Mouse (Mus musculus) heart, adult 11 months (tissue): ENCODE results near the gene Slpi.
A peak's percentile ranks its signal among the peaks of the same experiment; 100 is the strongest.
"Not testable (repeated sequence)": the region's sequence is repeated elsewhere in the genome, so short reads cannot be mapped to it uniquely, and the experiment has no call there.

ENCODE experiments used
- DNase-seq: peaks from one replicate; pipeline ENCODE4 v3.0.0; 2022

Slpi gene

DNA sequence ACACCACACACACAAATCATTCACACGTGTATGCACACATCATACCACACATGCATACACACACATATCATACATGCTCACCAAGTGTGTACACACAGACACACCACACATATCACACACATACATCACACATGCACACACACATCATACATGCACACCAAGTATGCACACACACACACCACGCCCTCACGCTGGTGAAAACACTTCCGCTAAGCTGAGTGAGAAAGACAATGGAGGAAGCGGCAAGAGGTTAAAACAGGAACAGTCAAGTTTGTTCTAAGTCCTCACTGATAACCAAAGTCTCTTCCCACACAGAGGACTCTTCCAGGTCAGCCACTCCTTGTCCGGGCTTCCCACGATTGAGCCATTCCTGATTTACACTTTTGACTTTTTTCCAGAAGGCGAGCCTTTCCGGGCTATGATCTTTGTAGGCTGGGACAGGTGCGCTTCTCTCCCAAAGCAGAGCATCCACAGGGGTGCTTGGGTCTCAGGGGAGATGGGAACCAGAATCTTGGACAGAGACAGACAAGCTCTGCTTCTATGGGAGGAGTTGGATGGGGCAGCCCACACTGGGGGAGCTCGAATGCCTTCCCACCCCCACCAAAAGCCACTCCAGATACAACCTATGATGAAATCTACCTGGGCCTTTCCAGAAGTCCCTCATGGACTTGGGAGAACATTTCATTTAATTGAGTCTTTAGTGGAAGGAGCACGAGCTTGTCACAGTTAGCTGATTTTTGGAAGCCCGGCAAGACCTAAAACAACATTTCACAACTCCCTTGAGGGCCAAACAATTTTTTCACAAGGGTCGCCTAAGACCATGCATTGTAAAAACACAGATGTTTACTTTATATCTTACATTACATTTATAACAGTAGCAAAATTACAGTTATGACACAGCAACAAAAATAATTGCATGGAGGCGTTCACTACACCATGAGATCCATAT, 11.1 kb downstream of the Slpi start:
- DNase-seq = peak; percentile 68

DNA sequence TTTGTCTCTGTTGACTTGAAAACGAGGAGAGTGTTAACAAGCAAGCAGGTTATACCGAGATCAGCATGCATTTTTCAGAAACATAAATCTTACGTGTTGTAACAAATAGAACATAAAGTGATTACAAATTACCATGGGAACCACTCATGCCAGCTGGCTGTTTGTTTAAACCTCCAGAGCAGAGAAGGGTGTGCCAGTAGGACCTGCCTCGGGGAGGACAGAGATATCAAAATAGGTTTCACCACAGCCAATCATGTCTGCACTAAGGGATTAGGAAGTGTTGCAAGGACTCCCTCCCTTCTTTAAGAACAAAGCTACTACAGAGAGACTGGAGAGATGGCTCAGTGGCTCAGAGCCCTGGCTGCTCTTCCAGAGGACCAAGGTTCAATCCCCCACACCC, 15.7 kb downstream of the Slpi start:
- peak; percentile 74 for DNase-seq

DNA sequence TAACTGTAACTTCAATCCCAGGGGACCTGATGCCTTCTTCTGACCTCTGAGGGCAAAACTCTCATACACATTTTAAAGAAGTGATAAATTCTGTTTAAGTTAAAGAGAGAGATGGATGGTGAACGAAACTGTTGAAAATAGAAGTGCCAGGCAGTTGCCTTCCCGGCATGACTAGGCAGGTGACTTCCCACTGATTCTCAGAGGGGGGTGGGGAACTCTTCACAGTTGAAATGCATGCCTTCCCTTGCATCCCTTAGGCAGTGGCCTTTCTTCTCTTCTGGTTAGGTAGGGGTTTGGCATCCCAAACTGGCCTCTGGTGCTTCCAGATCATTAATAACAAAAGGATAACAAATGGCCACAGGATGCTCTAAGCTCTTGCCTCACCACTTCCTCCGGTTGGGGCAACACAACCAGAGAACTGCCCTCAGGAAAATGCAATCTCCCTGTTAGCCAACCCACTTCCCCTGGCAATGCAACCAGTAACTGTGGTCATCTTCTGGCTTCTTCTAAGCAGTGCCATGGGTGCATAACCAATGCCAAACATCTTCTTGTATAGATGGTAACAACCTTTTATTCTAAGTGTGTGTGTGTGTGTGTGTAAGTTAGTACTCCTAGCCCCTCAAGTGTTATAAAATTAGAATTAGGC, 16.4 kb downstream of the Slpi start:
- no peak for DNase-seq

DNA sequence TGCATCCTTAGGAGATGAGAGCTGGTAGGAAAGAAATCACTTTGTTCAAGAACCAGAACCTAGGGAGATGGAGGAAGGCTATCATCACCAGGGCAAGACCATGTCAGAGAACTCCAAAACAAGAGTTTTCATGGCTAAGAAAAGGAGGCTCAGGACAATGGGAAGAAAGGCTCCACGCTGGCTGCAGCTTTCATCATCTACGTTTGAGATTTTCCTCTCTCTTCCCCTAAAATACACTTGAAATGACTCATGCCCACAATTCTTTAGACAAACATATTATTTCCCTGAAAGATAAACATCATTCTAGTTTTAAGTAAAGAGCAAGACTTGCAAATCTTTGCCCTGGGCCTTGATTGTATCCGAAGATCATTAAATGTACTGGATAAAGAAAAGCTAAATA, 17.5 kb downstream of the Slpi start:
- peak; percentile 23 for DNase-seq

DNA sequence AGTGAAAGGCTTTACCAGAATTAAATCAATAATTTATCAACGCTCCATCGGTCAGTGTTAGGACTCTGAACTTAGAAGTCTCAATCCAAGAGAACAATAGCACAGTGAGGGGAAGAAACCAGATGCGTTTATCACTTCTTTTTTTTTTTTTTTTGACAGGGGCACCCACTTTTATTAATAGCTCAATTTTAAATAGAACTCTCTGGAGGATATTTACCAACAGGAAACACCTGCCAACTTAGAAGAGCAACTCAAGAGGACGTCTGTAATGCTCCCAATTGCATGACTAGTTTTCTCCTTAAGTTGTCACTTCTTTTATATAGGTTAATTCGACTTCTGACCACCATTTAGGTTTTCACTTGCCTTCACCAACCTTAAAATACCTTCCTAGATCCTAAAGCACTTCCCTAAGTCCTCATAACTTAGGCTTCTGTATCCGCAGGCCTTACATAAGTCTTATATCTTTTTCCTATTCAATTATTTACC, 20.2 kb downstream of the Slpi start:
- DNase-seq = no peak

DNA sequence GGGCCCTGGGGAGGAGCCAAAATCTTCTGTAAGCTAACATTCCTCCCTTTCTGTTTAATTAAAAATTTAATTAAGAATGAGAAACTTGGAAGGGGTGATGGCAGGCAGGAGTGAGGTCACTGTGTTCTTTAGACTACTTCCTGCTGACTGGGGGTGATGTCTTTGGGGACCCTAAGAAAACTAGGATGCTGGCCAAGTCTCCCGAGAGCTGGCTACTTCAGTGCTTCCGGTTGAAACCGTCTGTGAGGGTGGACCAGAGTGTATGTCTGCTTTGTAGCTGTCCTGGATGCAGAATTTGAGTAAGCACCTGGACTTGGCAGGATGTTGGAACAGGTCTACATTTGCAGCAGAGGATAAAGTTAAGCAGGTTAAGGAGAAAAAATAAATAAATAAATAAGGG, 21.9 kb downstream of the Slpi start:
- peak; percentile 66 for DNase-seq

DNA sequence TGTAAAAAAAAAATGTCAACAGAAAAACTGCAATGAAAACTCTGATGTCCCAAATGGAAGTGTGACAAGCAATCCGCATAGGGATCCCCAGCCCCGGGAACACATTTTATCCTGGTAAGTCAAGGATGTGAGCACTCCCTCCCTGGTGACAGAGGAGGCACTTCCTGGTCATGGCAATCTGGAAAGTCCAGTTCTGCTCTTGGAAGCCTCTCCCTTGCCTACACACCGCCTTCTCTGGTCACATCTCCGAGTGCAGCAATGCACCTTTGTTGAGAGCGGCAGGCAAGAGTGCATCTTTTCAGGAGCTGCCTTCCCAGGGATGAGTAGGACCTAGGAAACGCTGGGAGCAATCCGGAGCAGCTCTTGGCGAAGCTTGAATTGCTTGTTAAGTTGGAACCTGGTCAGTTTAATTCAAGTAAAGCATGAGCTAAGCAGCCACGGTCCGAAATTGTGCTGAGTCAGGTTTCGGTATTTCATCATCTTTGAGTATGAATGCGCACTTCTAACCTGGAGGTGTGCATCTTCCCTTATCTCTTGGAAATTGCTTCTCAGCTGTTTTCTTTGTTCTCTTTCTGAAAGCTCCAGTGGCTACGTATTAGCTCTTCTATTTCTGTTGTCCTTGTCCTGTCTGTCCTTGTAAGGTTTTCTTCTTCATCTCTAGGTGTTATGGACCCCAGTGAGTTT, 27.8 kb downstream of the Slpi start:
- DNase-seq = peak; percentile 56

DNA sequence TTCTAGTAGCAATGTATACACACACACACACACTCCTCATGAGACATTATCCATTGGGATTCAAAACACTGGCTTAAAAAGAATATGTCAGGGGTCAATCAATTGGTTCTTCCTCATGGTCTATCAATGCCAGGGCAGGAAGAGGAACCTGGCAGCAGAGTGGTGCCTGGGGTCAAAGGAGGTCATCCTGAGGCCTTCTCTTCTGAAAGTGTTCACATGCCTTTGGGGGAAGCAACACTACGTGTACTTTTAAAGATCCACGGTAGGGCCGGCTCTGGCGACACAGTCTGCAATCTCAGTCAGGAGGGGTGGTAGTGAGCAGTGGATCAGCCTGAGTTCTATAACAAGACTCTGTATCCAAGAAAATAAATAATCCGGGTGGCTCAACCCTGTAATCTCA, 29.2 kb downstream of the Slpi start:
- no peak for DNase-seq

DNA sequence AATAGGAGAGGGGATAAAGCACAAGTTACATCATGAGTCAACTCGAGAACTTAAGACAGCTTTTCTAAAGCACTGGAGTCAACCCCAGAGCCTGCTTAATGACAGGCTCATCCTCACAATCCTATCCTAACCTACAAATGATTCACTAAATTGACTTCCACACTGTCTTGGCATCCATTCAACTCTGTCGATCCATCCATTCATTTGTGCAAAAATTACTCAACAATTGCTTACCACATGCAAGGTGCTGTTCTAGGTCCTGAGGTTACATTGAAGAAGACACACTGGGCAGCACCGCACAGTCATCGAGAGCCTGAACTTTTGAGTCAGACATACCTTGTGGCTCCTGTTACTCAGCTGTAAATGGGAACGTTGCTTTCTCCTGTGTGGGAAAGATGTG, 29.9 kb downstream of the Slpi start:
- DNase-seq = no peak

DNA sequence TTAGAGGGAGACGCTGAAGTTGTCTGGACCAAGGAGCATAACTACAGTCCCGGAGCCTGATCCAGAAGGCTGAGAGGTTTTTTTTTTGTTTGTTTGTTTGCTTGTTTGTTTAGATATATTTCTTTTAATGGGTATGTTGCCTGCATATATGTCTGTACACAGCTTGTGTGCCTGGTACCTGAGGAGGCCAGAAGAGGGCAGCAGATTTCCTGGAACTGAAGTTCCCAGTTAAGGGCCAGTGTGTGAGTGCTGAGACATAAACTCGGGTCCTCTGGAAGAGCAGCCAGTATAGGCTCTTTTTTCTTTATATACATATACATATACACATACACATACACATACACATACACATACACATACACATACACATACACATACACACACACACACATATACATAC, 30.5 kb downstream of the Slpi start:
- DNase-seq = no peak

DNA sequence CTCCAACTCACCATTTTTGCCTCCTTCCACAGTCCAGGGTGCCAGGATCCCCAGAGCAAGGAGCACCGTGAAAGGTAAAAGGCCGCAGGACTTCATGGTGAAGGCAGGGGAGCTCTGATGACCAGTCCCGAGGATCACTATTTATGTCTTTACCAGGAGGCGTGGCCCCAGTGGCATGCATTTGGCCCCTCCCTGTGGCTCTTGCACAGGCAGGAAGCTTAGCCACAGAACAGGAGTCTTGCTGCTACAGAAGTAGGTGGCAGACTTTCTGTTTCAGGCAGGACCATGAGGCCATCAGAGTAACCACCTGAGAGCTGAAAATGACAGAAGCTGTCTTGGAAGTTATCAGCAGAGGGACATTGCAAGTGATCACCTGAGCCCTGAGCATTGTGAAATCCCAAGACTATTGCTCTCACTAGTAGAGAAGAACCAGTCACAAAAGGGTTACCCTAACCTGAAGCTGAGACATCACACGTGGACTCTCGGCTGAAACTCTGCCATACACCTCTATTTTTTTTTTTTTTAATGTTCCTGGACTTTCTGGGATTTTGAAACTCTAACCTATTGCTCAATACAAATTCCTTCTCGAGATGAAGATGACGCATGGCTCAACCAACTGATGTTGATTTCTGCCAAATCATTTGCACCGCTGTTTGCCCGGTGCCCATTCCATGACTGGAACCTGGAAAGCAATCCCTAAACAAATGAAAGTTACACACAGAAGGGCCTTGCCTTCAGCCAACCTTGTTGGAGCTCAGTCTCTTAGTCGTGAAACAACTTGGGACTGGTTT, 32.5 kb downstream of the Slpi start:
- DNase-seq = no peak

DNA sequence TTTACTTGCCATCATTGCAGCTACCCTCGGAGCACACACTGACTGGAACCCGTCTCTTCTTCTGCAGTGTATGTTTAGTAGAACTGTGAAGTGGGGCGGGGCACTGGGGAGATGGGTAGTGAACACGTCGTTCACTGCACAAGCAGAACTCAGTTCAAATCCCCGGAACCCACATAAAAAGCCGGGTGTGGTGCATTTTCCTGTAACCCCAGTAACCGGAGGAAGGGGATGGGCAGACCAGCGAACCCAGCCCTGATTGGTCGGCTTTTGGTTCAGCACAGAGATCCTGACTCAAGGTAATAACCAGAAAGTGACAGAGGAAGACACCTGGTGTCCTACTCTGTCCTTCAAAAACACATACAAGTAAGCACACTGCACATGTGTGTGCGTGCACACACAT, 35.5 kb downstream of the Slpi start:
- no peak for DNase-seq

DNA sequence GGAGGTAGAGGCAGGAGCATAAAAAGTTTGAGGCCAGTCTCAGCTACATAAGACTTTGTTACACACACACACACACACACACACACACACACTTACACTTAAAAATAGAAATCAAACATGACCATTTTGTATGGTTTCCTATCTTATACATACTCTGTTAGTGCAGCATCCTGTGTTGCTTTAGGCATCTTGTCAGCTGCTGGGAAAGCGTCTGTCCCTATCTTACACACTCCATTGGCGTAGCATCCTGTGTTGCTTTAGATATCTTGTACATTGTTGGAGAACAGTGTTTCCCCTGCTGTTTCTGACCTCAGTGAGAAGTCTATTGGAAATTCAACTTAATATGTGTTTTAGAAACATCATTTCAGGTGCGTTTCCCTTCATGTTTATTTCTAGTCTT, 36.2 kb downstream of the Slpi start:
- DNase-seq = no peak

DNA sequence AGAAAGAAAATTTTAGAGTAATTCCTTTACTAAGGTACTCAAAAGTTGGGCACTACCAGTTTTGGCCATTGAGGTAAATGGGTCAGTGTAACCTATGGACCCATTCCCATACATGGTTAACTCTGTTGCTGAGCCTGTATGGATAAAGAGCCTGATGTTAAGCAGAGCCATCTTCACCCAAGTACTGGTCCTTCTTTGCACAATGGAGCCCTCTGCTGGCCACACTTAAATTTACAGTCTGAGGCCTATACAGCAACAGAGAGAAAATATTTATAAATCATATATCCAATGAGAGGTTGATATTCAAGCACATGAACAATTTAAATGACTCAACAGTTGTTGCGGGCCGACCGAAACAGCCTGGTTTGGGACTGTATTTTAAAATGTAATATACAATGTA, 39.9 kb downstream of the Slpi start:
- no peak for DNase-seq

DNA sequence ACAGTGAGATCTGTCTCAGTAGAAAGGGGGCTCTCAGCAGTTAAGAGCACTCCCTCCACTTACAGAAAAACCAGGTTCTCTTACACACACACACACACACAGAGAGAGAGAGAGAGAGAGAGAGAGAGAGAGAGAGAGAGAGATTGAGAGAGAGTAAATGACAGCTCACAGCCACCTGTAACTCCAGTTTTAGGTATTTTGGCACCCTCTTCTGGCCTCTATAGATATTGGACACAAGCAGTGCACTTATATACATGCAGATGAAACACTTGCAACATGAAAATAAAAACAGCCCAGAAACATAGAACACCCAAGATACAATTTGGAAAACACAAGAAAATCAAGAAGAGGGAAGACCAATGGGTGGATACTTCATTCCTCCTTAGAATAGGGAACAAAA, 41.2 kb downstream of the Slpi start:
- not testable (repeated sequence) for DNase-seq

DNA sequence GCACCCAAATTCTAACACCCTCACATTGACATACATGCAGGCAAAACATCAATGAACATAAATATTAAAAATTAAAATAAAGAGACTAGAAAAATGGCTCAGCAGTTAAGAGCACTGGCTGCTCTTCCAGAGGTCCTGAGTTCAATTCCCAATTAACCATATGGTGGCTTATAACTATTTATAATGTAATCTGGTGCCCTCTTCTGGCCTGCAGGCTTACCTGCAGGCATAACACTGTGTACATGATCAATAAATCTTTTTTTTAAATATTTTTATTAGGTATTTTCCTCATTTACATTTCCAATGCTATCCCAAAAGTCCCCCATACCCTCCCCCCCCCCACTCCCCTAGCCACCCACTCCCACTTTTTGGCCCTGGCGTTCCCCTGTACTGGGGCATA, 45.2 kb downstream of the Slpi start:
- DNase-seq = not testable (repeated sequence)

DNA sequence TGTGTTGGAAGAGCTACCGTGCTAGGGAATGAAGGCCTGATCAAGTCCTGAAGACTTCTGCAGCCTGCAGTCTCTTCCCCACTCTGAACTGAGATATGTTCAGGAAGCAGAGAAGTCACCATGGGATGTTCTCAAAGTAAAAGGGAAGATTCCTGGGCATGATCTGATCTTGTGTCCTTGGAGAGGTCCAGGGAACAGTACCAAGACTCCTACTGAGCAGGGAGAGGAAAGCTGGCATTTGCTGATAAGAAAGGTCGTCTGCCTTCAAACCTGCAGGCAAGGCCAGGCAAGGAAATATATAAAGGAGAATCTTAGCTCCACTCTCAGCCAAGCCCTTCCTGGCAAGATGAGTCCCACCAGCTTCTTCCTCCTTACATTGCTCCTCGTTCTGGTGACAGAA, 56.5 kb downstream of the Slpi start, which contains the start of gene Svs5:
Svs5 (plus strand) TSS at position 301 of the 400 bp plus-strand sequence.
- DNase-seq = not testable (repeated sequence)

DNA sequence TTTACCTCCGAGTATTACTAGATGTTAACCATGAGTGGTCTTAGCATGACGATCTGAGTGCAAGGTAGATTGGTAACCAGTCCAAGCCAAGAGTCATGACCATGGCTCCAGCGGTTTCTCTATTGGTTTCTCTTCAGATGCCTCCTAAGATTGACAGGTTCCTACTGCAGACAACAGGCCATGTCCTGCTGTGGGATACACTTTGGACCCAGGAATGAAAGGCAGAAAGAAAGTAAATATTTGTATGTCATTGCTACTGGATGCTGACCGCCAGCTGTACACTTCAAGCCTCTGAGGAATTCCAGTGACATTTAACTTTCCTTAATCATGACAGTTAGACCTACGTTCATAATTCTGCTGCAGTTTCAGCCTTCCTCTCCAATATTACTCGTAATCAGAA, 67.9 kb downstream of the Slpi start:
- DNase-seq = no peak

DNA sequence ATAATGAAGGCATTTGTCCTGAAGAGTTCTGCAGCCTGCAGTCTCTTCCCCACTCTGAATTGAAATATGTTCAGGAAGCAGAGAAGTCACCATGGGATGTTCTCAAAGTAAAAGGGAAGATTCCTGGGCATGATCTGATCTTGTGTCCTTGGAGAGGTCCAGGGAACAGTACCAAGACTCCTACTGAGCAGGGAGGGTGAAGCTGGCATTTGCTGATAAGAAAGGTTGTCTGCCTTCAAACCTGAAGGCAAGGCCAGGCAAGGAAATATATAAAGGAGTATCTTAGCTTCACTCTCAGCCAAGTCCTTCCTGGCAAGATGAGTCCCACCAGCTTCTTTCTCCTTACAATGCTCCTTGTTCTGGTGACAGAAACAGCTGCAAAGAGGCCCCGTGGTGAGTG, 72.4 kb downstream of the Slpi start, which contains the start of gene Svs6:
Svs6 (plus strand) TSS at position 301 of the 400 bp plus-strand sequence.
- not testable (repeated sequence) for DNase-seq

DNA sequence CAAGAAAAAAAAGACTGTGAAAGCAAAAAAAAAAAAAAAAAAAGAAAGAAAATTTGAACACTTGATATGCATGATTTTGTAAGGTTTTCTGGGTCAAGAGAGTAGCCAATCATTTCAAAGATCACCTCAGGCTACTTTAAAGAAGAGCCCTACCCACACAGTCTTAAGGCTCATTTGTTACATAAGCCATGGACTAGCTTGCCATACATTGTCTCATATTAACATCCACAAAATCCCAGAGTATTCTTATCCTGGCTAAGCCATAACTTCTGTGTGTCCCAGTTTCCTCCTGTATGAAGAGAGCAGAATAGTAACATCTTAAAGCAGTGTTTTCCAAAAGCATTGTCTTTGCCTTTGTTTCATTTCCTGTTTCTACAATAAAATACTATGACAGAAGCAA, 73.4 kb downstream of the Slpi start:
- not testable (repeated sequence) for DNase-seq

DNA sequence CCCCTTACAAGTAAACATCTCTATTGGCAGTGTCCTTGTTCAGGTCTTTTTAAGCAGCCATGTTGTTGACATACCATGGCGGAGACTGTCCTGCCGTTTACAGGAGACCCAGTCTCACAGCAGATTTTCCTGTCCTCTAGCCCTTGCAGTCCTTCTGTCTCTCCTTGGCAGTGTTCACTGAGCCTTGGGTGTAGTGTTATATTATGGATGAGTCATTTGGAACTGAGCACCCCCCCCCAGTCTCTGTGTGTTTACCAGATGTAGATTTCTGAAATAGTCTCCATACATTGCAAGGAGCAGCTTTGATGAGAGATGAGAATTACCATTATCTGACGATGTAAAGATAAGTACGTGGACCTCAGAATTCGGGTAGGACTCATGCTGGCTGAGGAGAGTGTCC, 76.3 kb downstream of the Slpi start:
- DNase-seq = no peak
